Mouse (Mus musculus) MEL (cell line): ENCODE measurements around the gene Ino80d. TPM values are rescaled to one million over a fixed set of nuclear protein-coding genes. Genes with fewer than 3 reads are reported as not detected.

Experiments
- DNase-seq: peaks from one replicate; pipeline ENCODE4 v3.0.0; 2011; ENCODE audit warnings: low read depth, low spot score
- H3K27ac ChIP-seq: 2 replicates; pipeline ENCODE4 v1.5.1; 2012; ENCODE audit warnings: low read depth, mild to moderate bottlenecking, control low read depth, low read length, moderate library complexity; ENCODE audit not compliant: control insufficient read depth
- H3K27me3 ChIP-seq, 2 experiments: fragments of 150-350 bp in 1 of 2; sonication (generic) in 1 of 2; 2 replicates each; pipeline ENCODE4 v1.6.1; 2012; ENCODE audit warnings: low read length in 2 of 2, mild to moderate bottlenecking in 2 of 2, improper control_type of control experiment in 1 of 2, moderate library complexity in 1 of 2; ENCODE audit not compliant: insufficient read depth in 2 of 2, control insufficient read depth in 1 of 2
- H3K36me3 ChIP-seq, 2 experiments: 2 replicates each; pipeline ENCODE4 v1.6.1; 2012 to 2014; ENCODE audit warnings: low read length in 2 of 2, improper control_type of control experiment in 1 of 2, inconsistent platforms in 1 of 2, mild to moderate bottlenecking in 1 of 2; ENCODE audit not compliant: insufficient read depth in 2 of 2, control insufficient read depth in 1 of 2
- H3K4me1 ChIP-seq, 2 experiments: fragments of 150-350 bp in 1 of 2; sonication (generic) in 1 of 2; 2 replicates each; pipeline ENCODE4 v1.6.1; 2012; ENCODE audit warnings: low read length in 2 of 2, improper control_type of control experiment in 1 of 2, mild to moderate bottlenecking in 1 of 2; ENCODE audit not compliant: insufficient read depth in 2 of 2, control insufficient read depth in 1 of 2
- H3K4me3 ChIP-seq, 2 experiments: fragments of 150-350 bp in 1 of 2; sonication (generic) in 1 of 2; 2 replicates each; pipeline ENCODE4 v1.5.1; 2012; ENCODE audit warnings: low read depth in 2 of 2, low read length in 2 of 2, mild to moderate bottlenecking in 2 of 2, moderate library complexity in 2 of 2, control low read depth in 1 of 2, improper control_type of control experiment in 1 of 2; ENCODE audit not compliant: control insufficient read depth in 1 of 2, insufficient read depth in 1 of 2
- H3K79me2 ChIP-seq: 2 replicates; pipeline ENCODE4 v1.6.1; 2012; ENCODE audit warnings: mild to moderate bottlenecking, low read length, moderate library complexity; ENCODE audit not compliant: control insufficient read depth, poor library complexity, insufficient read depth
- H3K9ac ChIP-seq: 2 replicates; pipeline ENCODE4 v1.6.1; 2012; ENCODE audit warnings: low read depth, mild to moderate bottlenecking, control low read depth, low read length, moderate library complexity; ENCODE audit not compliant: control insufficient read depth, poor library complexity, severe bottlenecking
- H3K9me3 ChIP-seq: fragments of 150-350 bp; sonication (generic); replicated peaks from 2 replicates; pipeline ENCODE4 v1.6.1; 2012; ENCODE audit warnings: mild to moderate bottlenecking, low read length, improper control_type of control experiment, moderate library complexity; ENCODE audit not compliant: insufficient read depth
- BHLHE40 ChIP-seq: IDR thresholded peaks from 2 replicates; pipeline ENCODE4 v1.6.1; 2012; ENCODE audit warnings: low read depth, mild to moderate bottlenecking, inconsistent platforms, low read length, improper control_type of control experiment, borderline replicate concordance
- CHD1 ChIP-seq: IDR thresholded peaks from 2 replicates; pipeline ENCODE4 v1.6.1; 2012; ENCODE audit warnings: low read depth, mild to moderate bottlenecking, inconsistent platforms, low read length, improper control_type of control experiment
- CHD2 ChIP-seq: IDR thresholded peaks from 2 replicates; pipeline ENCODE4 v1.6.1; 2011; ENCODE audit warnings: low read length, improper control_type of control experiment
- CTCF ChIP-seq, 3 experiments: IDR thresholded peaks in 2 of 3; conservative IDR thresholded peaks in 1 of 3; 2 replicates each; pipeline ENCODE4 v1.5.1; 2011 to 2012; ENCODE audit warnings: low read length in 3 of 3, low read depth in 2 of 3, mild to moderate bottlenecking in 2 of 3, improper control_type of control experiment in 1 of 3, inconsistent platforms in 1 of 3, mixed read lengths in 1 of 3, moderate library complexity in 1 of 3; ENCODE audit not compliant: control insufficient read depth in 1 of 3, insufficient read depth in 1 of 3, poor library complexity in 1 of 3, severe bottlenecking in 1 of 3
- GATA1 ChIP-seq: IDR thresholded peaks from 2 replicates; pipeline ENCODE4 v1.6.1; 2011; ENCODE audit warnings: low read depth, low read length, improper control_type of control experiment
- JUND ChIP-seq: IDR thresholded peaks from 2 replicates; pipeline ENCODE4 v1.6.1; 2011; ENCODE audit warnings: low read depth, mild to moderate bottlenecking, improper control_type of control experiment, low read length
- MAZ ChIP-seq: IDR thresholded peaks from 2 replicates; pipeline ENCODE4 v1.6.1; 2012; ENCODE audit warnings: low read depth, mild to moderate bottlenecking, inconsistent platforms, low read length, improper control_type of control experiment
- MYB ChIP-seq: IDR thresholded peaks from 2 replicates; pipeline ENCODE4 v1.6.1; 2011; ENCODE audit warnings: mild to moderate bottlenecking, low read depth, low read length, improper control_type of control experiment
- POLR2AphosphoS5 ChIP-seq: IDR thresholded peaks from 2 replicates; pipeline ENCODE4 v1.6.1; 2012; ENCODE audit warnings: low read depth, borderline replicate concordance, mild to moderate bottlenecking, inconsistent platforms, low read length, moderate library complexity, mixed read lengths
- RAD21 ChIP-seq: IDR thresholded peaks from 2 replicates; pipeline ENCODE4 v1.6.1; 2011; ENCODE audit warnings: mild to moderate bottlenecking, low read depth, low read length, improper control_type of control experiment
- RCOR1 ChIP-seq: IDR thresholded peaks from 2 replicates; pipeline ENCODE4 v1.6.1; 2012; ENCODE audit warnings: low read depth, mild to moderate bottlenecking, inconsistent platforms, low read length, improper control_type of control experiment
- SMC3 ChIP-seq: IDR thresholded peaks from 2 replicates; pipeline ENCODE4 v1.6.1; 2011; ENCODE audit warnings: low read depth, low read length, improper control_type of control experiment
- TAL1 ChIP-seq: IDR thresholded peaks from 2 replicates; pipeline ENCODE4 v1.6.1; 2012; ENCODE audit warnings: mild to moderate bottlenecking, inconsistent platforms, low read length, moderate library complexity, mixed read lengths
- USF1 ChIP-seq: IDR thresholded peaks from 2 replicates; pipeline ENCODE4 v1.6.1; 2014; ENCODE audit warnings: low read depth, mild to moderate bottlenecking, inconsistent platforms, low read length, improper control_type of control experiment, moderate library complexity
- ZKSCAN1 ChIP-seq: IDR thresholded peaks from 2 replicates; pipeline ENCODE4 v1.6.1; 2012; ENCODE audit warnings: low read depth, mild to moderate bottlenecking, inconsistent platforms, low read length, improper control_type of control experiment, moderate library complexity
- ZMIZ1 ChIP-seq: IDR thresholded peaks from 2 replicates; pipeline ENCODE4 v1.6.1; 2012; ENCODE audit warnings: low read depth, mild to moderate bottlenecking, inconsistent platforms, low read length, improper control_type of control experiment, moderate library complexity
- ZNF384 ChIP-seq: IDR thresholded peaks from 2 replicates; pipeline ENCODE4 v1.6.1; 2012; ENCODE audit warnings: low read depth, mild to moderate bottlenecking, inconsistent platforms, low read length, improper control_type of control experiment
- polyA plus RNA-seq, 2 experiments: library from polyadenylated mRNA; stranded (reverse) in 1 of 2; unstranded in 1 of 2; fragments of >175 nt in 1 of 2; fragments of >200 nt in 1 of 2; gene quantifications; 2 replicates each; pipeline versions ENCODE4 v1.2.1 to v1.2.4; 2012; ENCODE audit warnings: low replicate concordance in 2 of 2, low read depth in 1 of 2; ENCODE audit not compliant: insufficient read length in 2 of 2, insufficient read depth in 1 of 2, missing spikeins in 1 of 2
- total RNA-seq: library from RNA; depleted of rRNA; stranded (reverse); fragments of 300-350 nt; gene quantifications from 2 replicates; pipeline ENCODE4 v1.2.3, GENCODE M21; 2012

Ino80d gene
- total and polyA plus RNA-seq, 3 experiments: 4.0 to 5.8 TPM; not detected in 1

DNA sequence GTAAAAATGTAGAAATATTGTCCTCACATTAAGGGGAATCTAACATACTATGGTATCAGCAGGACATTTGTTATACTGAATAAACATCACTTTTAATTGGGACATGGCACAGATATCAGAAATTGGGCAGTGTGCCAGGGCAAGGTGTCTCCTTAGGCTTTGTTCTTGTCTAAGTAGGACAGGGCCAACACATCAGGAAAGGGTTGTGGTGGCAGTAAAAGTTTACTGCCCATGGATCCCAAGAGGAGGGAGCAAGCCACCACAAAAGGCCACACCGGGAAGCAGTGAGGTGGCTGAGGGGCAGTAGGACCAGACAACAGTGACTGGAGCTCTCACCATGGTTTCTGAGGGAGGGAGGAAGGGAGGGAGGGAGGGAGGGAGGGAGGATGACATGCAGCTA, 121.1 kb downstream of the Ino80d start:
- H3K9ac ChIP-seq: no peak overlapping the region
- DNase-seq: no peak
- H3K9me3 ChIP-seq: no peaks in the 10 kb centered on the region
- H3K27ac ChIP-seq: no peak overlapping the region
- H3K79me2 ChIP-seq: no peaks in the 10 kb centered on the region
- no peaks in the 10 kb centered on the region for H3K4me1 ChIP-seq
- no peaks in the 10 kb centered on the region for H3K27me3 ChIP-seq
- no peak for TF ChIP-seq CTCF (IDR thresholded peaks at IDR 0.05 in 2 of 3, conservative IDR thresholded peaks at IDR 0.05 in 1 of 3; ENCODE audit: control insufficient read depth in 1 of 3, insufficient read depth in 1 of 3, low read depth in 2 of 3, low read length in 3 of 3, poor library complexity in 1 of 3, severe bottlenecking in 1 of 3)
- no peak for TF ChIP-seq ZNF384
- TF ChIP-seq ZMIZ1: no peak
- no peak for TF ChIP-seq RAD21
- no peak for TF ChIP-seq JUND
- TF ChIP-seq BHLHE40: no peak
- TF ChIP-seq GATA1: no peak
- no peak for TF ChIP-seq USF1
- TF ChIP-seq TAL1: no peak
- TF ChIP-seq, all 39 proteins: peak for 0
- Histone ChIP-seq H3K36me3 (no peaks in the 10 kb centered on the region), H3K4me3 (no peak overlapping the region)

DNA sequence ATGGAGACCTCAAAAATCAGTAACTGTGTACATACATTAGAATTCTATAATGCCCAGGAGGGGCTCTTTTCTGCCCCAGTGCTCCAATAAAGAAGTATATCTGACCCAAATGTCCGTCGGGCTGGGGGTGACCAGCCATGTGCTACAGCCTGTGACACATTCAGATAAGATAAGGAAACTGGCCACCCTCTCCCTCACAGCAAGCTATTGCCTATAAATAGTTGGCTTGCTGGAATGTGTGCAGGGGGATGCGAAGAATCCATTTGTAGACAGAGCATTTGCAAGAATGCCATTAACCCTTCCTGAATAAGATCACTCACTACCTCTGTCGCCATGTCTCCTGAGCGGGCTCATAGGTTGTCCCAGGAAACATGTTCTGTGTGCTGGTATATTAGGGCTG, 121.8 kb downstream of the Ino80d start:
- TF ChIP-seq MYB (no peak), RCOR1 (no peak), POLR2AphosphoS5 (no peak), CHD1 (no peak), SMC3 (no peak), CHD2 (no peak), ZKSCAN1 (no peak), TAL1 (no peak), GATA1 (no peak), MAZ (no peak)
- H3K9ac ChIP-seq: no peak overlapping the region
- DNase-seq: no peak
- H3K36me3 ChIP-seq: no peaks in the 10 kb centered on the region
- no peaks in the 10 kb centered on the region for H3K79me2 ChIP-seq
- no peak overlapping the region for H3K27ac ChIP-seq
- H3K9me3 ChIP-seq: no peaks in the 10 kb centered on the region
- no peaks in the 10 kb centered on the region for H3K4me1 ChIP-seq
- no peaks in the 10 kb centered on the region for H3K27me3 ChIP-seq
- H3K4me3 ChIP-seq: no peak overlapping the region
